Mouse (Mus musculus) heart, embryonic 10.5 days (tissue): Measurements from ENCODE around the gene Impdh1. TPM values are rescaled to one million over a fixed set of nuclear protein-coding genes. Genes with fewer than 3 reads are reported as not detected.
A peak's percentile ranks its signal among the peaks of the same experiment; 100 is the strongest.

Experiments used
- DNase-seq: peaks from one replicate; pipeline ENCODE4 v3.0.0-alpha.2; 2017; ENCODE audit warnings: low spot score
- H3K27ac ChIP-seq: fragments of 300-500 bp; sonication (generic); 2 replicates; pipeline ENCODE4 v1.5.1; 2016; ENCODE audit warnings: mild to moderate bottlenecking
- H3K27me3 ChIP-seq: fragments of 300-500 bp; sonication (generic); 2 replicates; pipeline ENCODE4 v1.6.1; 2016; ENCODE audit warnings: mild to moderate bottlenecking; ENCODE audit not compliant: poor library complexity, insufficient read depth, severe bottlenecking
- H3K36me3 ChIP-seq: fragments of 300-500 bp; sonication (generic); 2 replicates; pipeline ENCODE4 v1.6.1; 2016; ENCODE audit warnings: mild to moderate bottlenecking, moderate library complexity
- H3K4me1 ChIP-seq: fragments of 300-500 bp; sonication (generic); 2 replicates; pipeline ENCODE4 v1.6.1; 2016; ENCODE audit warnings: mild to moderate bottlenecking
- H3K4me3 ChIP-seq: fragments of 300-500 bp; sonication (generic); 2 replicates; pipeline ENCODE4 v1.5.1; 2016; ENCODE audit warnings: mild to moderate bottlenecking, moderate library complexity
- H3K9me3 ChIP-seq: fragments of 300-500 bp; sonication (generic); 2 replicates; pipeline ENCODE4 v1.6.1; 2016; ENCODE audit warnings: mild to moderate bottlenecking, moderate library complexity
- WGBS: fragments of 180-500 bp; shearing (Covaris S2); methylation state at CpG from one replicate; pipeline ENCODE4 v1.1.7; 2016; 5-methylcytosine and 5-hydroxymethylcytosine counted together
- polyA plus RNA-seq: library from polyadenylated mRNA; unstranded; fragments of >200 nt; fragmentation: Nextera tagmentation; extraction: Ambion mirVana; gene quantifications from 2 replicates; pipeline ENCODE4 v1.2.1, GENCODE M21; 2016

The Impdh1 gene
- 50.7 and 54.0 TPM in 2 replicates for polyA plus RNA-seq

GRCm38 (mm10) chr6:29215881-29216501 is at the start of gene Impdh1:
Gene Impdh1 (minus strand): TSS chr6:29216364.
- under 1% methylated on average over 56 of the region's 56 CpGs for WGBS
- no peaks in the 10 kb centered on the region for H3K36me3 ChIP-seq
- no peaks in the 10 kb centered on the region for H3K9me3 ChIP-seq
- peak within 1 kb of the TSS; percentile 86 for H3K27ac ChIP-seq
- DNase-seq = peak; percentile 94
- H3K4me1 ChIP-seq = peaks cover 45% of the 10 kb centered on the region
- H3K4me3 ChIP-seq = peak within 1 kb of the TSS; percentile 87
- peaks cover 26% of the 10 kb centered on the region for H3K27me3 ChIP-seq

GRCm38 (mm10) chr6:29264456-29264781 is 48.3 kb upstream of the Impdh1 start:
- no peaks in the 10 kb centered on the region for H3K9me3 ChIP-seq
- 78% methylated on average over 3 of the region's 3 CpGs for WGBS
- H3K36me3 ChIP-seq = no peaks in the 10 kb centered on the region
- H3K4me3 ChIP-seq = no peak overlapping the region
- no peaks in the 10 kb centered on the region for H3K4me1 ChIP-seq
- no peak for DNase-seq
- H3K27me3 ChIP-seq = no peaks in the 10 kb centered on the region
- no peak overlapping the region for H3K27ac ChIP-seq

- no peaks in the 10 kb centered on the region for H3K36me3 ChIP-seq
- no peak overlapping the region for H3K4me3 ChIP-seq
- H3K4me1 ChIP-seq = no peaks in the 10 kb centered on the region
- no peak for DNase-seq
- H3K27ac ChIP-seq = no peak overlapping the region
- H3K27me3 ChIP-seq = no peaks in the 10 kb centered on the region
- H3K9me3 ChIP-seq = no peaks in the 10 kb centered on the region
- 61% methylated on average over 6 of the region's 6 CpGs for WGBS
Measured at GRCm38 (mm10) chr6:29263650-29264455, 47.7 kb upstream of the Impdh1 start.

GRCm38 (mm10) chr6:29261831-29262230 is 45.7 kb upstream of the Impdh1 start:
- H3K27me3 ChIP-seq = no peaks in the 10 kb centered on the region
- no peak for DNase-seq
- no peak overlapping the region for H3K27ac ChIP-seq
- H3K4me3 ChIP-seq = no peak overlapping the region
- no peaks in the 10 kb centered on the region for H3K9me3 ChIP-seq
- no peaks in the 10 kb centered on the region for H3K4me1 ChIP-seq
- H3K36me3 ChIP-seq = no peaks in the 10 kb centered on the region
- WGBS = 76% methylated on average over 5 of the region's 5 CpGs

- Histone ChIP-seq H3K27ac (no peak overlapping the region), H3K9me3 (no peaks in the 10 kb centered on the region), H3K27me3 (no peaks in the 10 kb centered on the region), H3K36me3 (no peaks in the 10 kb centered on the region), H3K4me1 (no peaks in the 10 kb centered on the region), H3K4me3 (no peak overlapping the region)
- 79% methylated on average over 1 of the region's 1 CpGs for WGBS
- no peak for DNase-seq
Measured at GRCm38 (mm10) chr6:29259418-29259817, 43.3 kb upstream of the Impdh1 start.

- peaks cover 17% of the 10 kb centered on the region for H3K4me1 ChIP-seq
- no peaks in the 10 kb centered on the region for H3K36me3 ChIP-seq
- no peak for DNase-seq
- no peak overlapping the region for H3K27ac ChIP-seq
- no peak overlapping the region for H3K4me3 ChIP-seq
- no peaks in the 10 kb centered on the region for H3K27me3 ChIP-seq
- WGBS = 52% methylated on average over 4 of the region's 4 CpGs
- no peaks in the 10 kb centered on the region for H3K9me3 ChIP-seq
Measured at GRCm38 (mm10) chr6:29247072-29247471, 30.9 kb upstream of the Impdh1 start.

GRCm38 (mm10) chr6:29246585-29246984 is 30.4 kb upstream of the Impdh1 start:
- Histone ChIP-seq H3K27me3 (no peaks in the 10 kb centered on the region), H3K36me3 (no peaks in the 10 kb centered on the region), H3K27ac (no peak overlapping the region), H3K4me1 (peaks cover 17% of the 10 kb centered on the region), H3K4me3 (no peak overlapping the region), H3K9me3 (no peaks in the 10 kb centered on the region)
- 66% methylated on average over 5 of the region's 5 CpGs for WGBS
- no peak for DNase-seq

GRCm38 (mm10) chr6:29246183-29246582 is 30.0 kb upstream of the Impdh1 start:
- 61% methylated on average over 3 of the region's 3 CpGs for WGBS
- H3K27ac ChIP-seq = no peak overlapping the region
- no peaks in the 10 kb centered on the region for H3K36me3 ChIP-seq
- H3K9me3 ChIP-seq = no peaks in the 10 kb centered on the region
- peaks cover 17% of the 10 kb centered on the region for H3K4me1 ChIP-seq
- no peaks in the 10 kb centered on the region for H3K27me3 ChIP-seq
- DNase-seq = no peak
- no peak overlapping the region for H3K4me3 ChIP-seq

GRCm38 (mm10) chr6:29245272-29246120 is 29.3 kb upstream of the Impdh1 start:
- Histone ChIP-seq H3K27me3 (no peaks in the 10 kb centered on the region), H3K4me1 (peaks cover 17% of the 10 kb centered on the region), H3K9me3 (no peaks in the 10 kb centered on the region), H3K4me3 (no peak overlapping the region), H3K36me3 (no peaks in the 10 kb centered on the region), H3K27ac (no peak overlapping the region)
- DNase-seq = no peak
- 45% methylated on average over 14 of the region's 14 CpGs for WGBS

- H3K4me1 ChIP-seq = peaks cover 17% of the 10 kb centered on the region
- no peak for DNase-seq
- 52% methylated on average over 1 of the region's 1 CpGs for WGBS
Measured at GRCm38 (mm10) chr6:29242265-29242664, 26.1 kb upstream of the Impdh1 start.

GRCm38 (mm10) chr6:29241697-29242096 is 25.5 kb upstream of the Impdh1 start:
- DNase-seq = no peak
- Histone ChIP-seq H3K27me3 (no peaks in the 10 kb centered on the region), H3K4me3 (no peak overlapping the region), H3K36me3 (no peaks in the 10 kb centered on the region), H3K4me1 (peaks cover 16% of the 10 kb centered on the region), H3K9me3 (no peaks in the 10 kb centered on the region), H3K27ac (no peak overlapping the region)
- WGBS = 71% methylated on average over 2 of the region's 2 CpGs

More at GRCm38 (mm10) chr6:29242265-29242664, 26.1 kb upstream of the Impdh1 start:
- Histone ChIP-seq H3K9me3 (no peaks in the 10 kb centered on the region), H3K4me3 (no peak overlapping the region), H3K27ac (no peak overlapping the region), H3K27me3 (no peaks in the 10 kb centered on the region), H3K36me3 (no peaks in the 10 kb centered on the region)

- Histone ChIP-seq H3K36me3 (no peaks in the 10 kb centered on the region), H3K9me3 (no peaks in the 10 kb centered on the region), H3K27me3 (no peaks in the 10 kb centered on the region), H3K4me1 (peaks cover 7% of the 10 kb centered on the region), H3K4me3 (no peak overlapping the region), H3K27ac (no peak overlapping the region)
- 38% methylated on average over 2 of the region's 2 CpGs for WGBS
- no peak for DNase-seq
Measured at GRCm38 (mm10) chr6:29240806-29241205, 24.6 kb upstream of the Impdh1 start.

- Histone ChIP-seq H3K27ac (no peak overlapping the region), H3K9me3 (no peaks in the 10 kb centered on the region), H3K36me3 (no peaks in the 10 kb centered on the region), H3K4me3 (no peak overlapping the region), H3K27me3 (no peaks in the 10 kb centered on the region), H3K4me1 (peaks cover 12% of the 10 kb centered on the region)
- no peak for DNase-seq
- WGBS = 37% methylated on average over 8 of the region's 8 CpGs
Measured at GRCm38 (mm10) chr6:29234272-29234671, 18.1 kb upstream of the Impdh1 start.
